Mouse (Mus musculus) ES-Bruce4 (cell line): ENCODE data around the gene Fndc7.

Source experiments
- CTCF ChIP-seq: IDR thresholded peaks from one replicate; pipeline ENCODE4 v1.8.1; 2011; ENCODE audit warnings: low read depth, low read length
- POLR2A ChIP-seq: IDR thresholded peaks from one replicate; pipeline ENCODE4 v1.8.1; 2011; ENCODE audit warnings: low read length; ENCODE audit not compliant: insufficient read depth

DNA sequence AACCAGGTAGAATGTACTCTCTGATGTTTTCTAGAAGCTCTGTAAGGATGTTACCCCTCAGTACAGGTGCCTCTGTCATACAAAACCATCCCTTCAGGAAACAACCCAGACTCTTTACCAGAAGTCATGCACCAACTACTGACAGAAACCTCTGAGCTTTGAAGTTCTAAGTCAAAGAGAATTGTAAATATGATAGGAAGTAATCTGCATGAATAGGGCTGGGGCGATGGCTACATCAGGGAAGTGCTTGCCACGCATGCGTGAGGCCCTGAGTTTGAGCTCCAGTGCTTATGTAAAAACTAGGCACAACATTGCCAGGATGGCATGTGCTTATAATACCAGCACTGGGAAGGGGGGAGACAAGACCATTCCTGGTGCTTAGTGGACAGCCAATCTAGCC is 24.1 kb downstream of the Fndc7 start:
- TF ChIP-seq CTCF: no peak
- no peak for TF ChIP-seq POLR2A
